Mouse (Mus musculus) cerebellum, adult 11 months (tissue): Measurements from ENCODE around the gene Gpr153.
"Not testable (repeated sequence)": the region's sequence is repeated elsewhere in the genome, so short reads cannot be mapped to it uniquely, and the experiment has no call there.

Source experiments
- DNase-seq: peaks from one replicate; pipeline ENCODE4 v3.0.0; 2022

The Gpr153 gene

GRCm38 (mm10) chr4:152273621-152274236 lies at the start of gene Gpr153:
Gpr153 (plus strand) TSS chr4:152274232.
- DNase-seq, result peak; percentile 50

DNA sequence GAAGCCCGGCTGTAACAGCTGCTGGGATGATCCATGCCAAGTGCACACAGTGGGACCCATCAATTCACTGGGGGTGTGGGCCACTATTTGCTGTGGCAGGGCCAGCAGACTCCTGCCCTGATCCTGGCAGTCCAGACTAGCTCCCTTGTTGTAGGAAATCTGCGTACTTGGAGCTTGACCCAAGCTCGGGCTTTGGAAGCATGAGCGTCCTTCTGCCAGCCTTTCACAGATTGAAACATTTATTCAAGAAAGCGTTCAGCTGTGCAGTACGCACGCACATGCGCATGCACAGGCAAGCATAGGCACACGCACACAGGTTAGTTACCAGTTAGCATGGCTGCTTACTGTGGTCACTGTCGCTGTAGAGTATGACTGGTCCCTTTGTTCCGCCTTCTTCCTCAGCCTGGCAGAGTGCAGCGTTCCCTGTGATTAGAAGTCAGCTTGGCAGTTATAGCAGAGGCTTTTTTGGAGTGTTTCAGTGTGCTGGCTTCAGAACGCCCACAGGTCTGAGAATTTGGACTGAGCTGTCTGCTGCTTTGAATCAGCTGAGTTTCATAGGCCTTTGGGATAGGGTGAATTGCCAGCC lies 47.0 kb upstream of the Gpr153 start:
- DNase-seq, result no peak

- DNase-seq, result no peak
Observed at GRCm38 (mm10) chr4:152227749-152228527, 46.1 kb upstream of the Gpr153 start.

- not testable (repeated sequence) for DNase-seq
Observed at GRCm38 (mm10) chr4:152230331-152230730, 43.7 kb upstream of the Gpr153 start.

GRCm38 (mm10) chr4:152231326-152231725 lies 42.7 kb upstream of the Gpr153 start:
- DNase-seq, result no peak

- DNase-seq, result peak; percentile 57
Observed at GRCm38 (mm10) chr4:152232411-152232903, 41.6 kb upstream of the Gpr153 start.

DNA sequence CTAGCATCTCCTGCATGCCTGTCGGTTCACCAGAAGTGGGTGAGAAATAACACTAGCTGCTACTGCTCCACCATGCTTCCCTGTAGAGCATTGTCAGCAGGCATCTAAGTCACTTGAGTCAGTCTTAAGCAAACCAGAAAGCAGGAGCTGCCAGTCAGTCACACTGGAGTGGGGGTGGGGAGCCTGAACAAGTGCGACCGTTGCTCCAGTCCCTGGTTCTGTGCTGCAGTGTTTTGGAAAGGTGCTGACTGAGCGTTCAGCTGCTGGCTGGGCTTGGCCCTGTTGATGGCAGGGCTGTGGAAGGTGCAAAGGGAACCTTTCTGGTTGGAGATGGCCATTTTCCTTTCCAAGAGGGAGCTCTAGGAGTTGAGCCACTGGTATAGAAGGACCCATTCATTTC lies 34.1 kb upstream of the Gpr153 start:
- no peak for DNase-seq

- DNase-seq, result no peak
Observed at GRCm38 (mm10) chr4:152243241-152243891, 30.7 kb upstream of the Gpr153 start.

DNA sequence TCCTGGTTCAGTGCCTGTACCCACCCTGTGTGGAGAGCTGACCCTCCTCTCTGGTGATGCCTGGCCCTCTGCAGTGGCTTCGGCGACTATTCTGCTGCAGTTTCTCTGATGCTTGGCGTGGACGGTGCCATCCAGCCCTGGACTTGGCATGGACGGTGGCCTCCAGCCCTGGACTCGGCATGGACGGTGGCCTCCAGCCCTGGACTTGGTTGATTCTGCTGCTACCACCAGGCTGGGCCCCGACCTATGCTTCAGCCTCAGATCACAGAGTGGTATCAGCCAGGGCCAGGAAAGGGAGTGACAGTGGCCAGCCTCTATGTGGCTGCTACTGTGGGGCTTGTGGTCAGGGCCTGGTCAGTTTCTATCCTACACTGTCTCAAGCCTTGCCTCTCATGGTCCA lies 30.1 kb upstream of the Gpr153 start:
- peak; percentile 59 for DNase-seq

DNA sequence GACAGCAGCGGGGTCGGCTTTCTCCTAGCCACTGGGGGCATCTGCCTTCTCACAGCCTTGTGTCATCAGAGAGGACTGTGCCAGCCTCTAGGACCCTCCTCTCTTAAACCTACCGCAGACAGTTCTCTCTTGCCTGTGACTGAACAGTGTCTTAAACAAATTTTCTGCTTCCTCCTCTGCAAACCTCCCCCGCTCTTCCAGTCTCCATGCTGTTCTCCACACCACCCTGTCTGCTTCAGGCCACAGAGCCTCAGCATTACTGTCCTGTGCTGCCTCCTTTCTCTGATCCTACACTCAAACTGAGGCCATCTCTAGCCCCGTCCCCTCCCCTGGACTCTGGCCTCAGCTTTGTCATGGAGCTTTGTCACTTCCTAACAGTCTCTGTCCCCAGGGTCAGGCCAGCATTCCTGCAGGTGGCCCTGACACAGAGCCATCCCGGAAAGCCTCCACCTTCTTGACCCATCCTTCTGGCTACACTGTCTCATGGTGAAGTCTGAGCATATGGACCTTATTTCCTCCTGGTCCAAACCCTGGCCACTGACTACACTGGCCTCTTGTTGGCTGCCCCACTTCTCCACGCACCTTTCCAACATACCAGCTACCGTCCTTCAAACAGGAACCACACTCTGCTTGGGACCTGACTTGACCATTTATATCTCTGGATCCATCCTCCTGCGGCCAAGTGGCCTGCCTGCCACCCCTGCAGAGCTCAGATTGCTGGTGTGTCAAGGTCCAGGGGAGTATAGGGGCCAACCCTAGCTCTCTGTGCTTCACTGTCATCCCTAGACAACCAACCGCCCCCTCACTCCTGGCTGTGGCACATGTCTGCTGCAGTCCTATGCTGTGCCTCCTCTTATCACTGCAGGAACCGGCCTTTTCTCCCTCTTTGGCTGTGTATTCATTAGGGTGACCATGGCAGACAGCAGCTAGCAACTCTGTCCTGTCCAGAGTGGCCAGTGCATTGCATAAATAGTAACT lies 29.2 kb upstream of the Gpr153 start:
- DNase-seq, result no peak

- DNase-seq, result no peak
Observed at GRCm38 (mm10) chr4:152246011-152246410, 28.0 kb upstream of the Gpr153 start.

GRCm38 (mm10) chr4:152247195-152247594 lies 26.8 kb upstream of the Gpr153 start:
- DNase-seq, result no peak

DNA sequence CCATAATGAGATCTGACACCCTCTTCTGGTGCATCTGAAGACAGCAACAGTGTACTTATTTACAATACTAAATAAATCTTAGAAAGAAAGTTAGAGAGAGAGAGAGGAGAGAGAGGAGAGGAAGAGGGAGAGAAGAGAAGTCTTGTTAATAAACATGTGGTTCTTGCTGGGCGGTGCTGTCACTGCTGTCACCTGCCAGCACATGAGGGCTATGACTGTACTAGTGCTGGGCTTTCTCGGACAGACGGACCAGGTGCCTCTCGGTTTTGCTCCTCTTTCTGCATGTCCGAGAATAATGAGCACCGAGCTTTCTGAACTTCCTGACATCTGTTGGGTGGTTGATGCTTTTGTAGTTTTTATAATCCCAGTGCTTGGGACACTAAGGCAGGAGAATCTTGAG lies 23.4 kb upstream of the Gpr153 start:
- no peak for DNase-seq

DNA sequence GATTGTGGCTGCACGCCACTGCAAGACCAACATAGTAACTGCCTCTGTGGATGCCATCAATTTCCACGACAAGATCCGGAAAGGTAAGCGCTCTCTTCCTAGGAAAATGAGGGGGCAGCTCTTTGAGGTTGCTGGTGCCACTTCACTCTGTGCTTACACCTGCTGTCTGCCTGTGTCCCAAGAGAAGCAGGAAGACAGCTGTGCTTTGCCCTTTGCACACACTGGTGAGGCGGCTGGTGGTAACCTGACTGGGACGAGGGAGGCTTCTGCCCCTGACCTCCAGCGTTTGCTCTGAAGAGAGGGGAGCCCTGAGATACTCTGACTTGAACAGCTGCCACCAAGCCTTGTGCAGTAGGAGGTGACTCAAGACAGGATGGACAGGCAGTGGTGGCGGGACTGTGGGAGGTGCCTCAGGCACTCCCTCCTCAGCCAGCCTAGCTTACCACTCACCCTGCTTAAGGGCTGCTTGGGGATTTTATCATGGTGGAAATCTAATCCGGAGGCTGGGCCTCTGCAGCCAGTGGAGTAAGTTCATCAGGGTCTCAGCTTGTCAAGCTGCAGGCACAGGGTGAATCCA lies 20.8 kb upstream of the Gpr153 start:
- no peak for DNase-seq

- DNase-seq, result peak; percentile 71
Observed at GRCm38 (mm10) chr4:152257070-152257469, 17.0 kb upstream of the Gpr153 start.

DNA sequence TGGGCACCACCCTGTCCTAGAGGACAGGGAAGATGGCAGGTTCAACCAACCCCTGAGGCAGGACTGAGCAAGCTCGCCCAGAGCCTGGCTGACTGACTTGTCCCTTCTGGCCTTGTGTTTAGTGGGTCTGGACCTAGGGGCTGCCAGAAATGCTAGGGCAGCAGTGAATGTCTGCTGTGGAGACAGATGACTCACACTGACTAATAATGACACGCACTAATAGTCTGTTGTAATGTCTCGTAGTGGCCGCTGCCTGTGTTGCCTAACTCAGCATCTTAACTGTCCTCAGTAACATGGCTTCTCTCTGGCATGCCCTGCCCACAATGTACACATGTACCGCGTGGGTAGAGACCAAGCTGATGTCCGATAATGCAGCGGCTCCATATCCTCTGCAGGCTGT lies 13.6 kb upstream of the Gpr153 start:
- DNase-seq, result no peak

GRCm38 (mm10) chr4:152262187-152262586 lies 11.8 kb upstream of the Gpr153 start:
- DNase-seq, result no peak

GRCm38 (mm10) chr4:152263089-152263488 lies 10.9 kb upstream of the Gpr153 start:
- DNase-seq, result peak; percentile 29

GRCm38 (mm10) chr4:152263512-152264176 lies 10.4 kb upstream of the Gpr153 start:
- DNase-seq, result no peak

DNA sequence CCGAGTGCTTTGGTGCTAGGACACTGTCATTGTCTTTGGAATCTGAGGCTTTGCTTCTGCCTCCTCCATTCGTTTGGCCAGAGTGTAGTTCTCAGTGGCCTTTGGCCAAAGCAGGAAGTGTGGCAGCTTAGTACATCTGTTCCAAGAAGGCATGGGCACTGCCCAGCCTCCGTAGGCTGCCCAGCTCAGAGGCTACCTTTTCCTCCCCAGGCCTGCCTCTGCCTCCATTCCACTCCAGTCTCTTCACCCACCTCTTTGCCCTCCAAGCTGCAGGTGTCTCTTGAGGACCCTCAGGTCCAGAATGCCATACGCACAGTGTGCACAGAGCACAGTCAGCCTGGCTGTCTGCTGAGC lies 9.9 kb upstream of the Gpr153 start:
- peak; percentile 34 for DNase-seq

GRCm38 (mm10) chr4:152264867-152265568 lies 9.0 kb upstream of the Gpr153 start:
- no peak for DNase-seq
